Mouse (Mus musculus) CD4-positive, CD25-positive, alpha-beta regulatory T cell (primary cell): ENCODE data around the gene Smad5. TPM values are rescaled to one million over a fixed set of nuclear protein-coding genes. Genes with fewer than 3 reads are reported as not detected.

ENCODE experiments used
- polyA plus RNA-seq: library from polyadenylated mRNA; unstranded; fragments of 100-300 nt; shearing (Covaris generic); gene quantifications from one replicate; pipeline ENCODE4 v1.2.1, GENCODE M21; 2017

Smad5 gene
- polyA plus RNA-seq, result 15.5 TPM

DNA sequence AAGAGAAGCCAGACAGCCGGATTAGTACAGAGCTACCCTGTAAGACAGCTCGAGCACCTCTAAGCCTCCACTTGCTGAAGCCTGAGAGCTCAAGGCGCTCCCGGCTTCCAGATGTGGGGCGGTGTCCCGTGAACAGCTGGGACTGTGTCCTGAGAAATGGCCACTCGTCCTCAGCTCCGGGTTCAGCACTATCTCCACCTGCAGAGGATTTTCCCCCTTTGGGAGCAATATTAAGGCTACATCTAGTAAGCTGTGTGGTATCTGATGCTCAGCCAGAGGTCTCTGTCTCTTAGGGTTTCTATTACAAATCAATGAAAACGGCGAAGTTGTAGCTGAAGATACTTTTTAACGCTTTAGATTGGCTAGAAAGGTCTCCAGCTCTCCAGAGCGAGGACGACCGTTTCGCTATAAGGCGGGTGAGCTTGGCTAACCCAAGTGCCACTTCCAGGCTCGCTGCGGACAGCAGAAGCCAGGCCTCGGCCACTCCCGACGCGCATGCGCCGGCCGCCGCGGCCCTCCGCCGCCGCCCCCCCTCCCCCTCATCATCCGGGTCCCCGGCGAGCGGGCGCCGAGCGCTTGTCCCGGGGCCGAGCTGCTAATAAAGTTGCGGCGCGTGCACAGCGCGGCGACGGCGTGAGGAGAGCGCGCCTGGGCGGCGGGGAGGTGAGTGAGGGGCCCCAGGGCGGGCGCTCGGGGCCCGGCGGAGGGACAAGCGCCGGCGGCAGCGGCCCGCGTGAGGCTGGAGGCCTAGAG is at the start of gene Smad5:
Gene Smad5, plus strand, starts transcription at position 542 of the 753 bp plus-strand sequence.

DNA sequence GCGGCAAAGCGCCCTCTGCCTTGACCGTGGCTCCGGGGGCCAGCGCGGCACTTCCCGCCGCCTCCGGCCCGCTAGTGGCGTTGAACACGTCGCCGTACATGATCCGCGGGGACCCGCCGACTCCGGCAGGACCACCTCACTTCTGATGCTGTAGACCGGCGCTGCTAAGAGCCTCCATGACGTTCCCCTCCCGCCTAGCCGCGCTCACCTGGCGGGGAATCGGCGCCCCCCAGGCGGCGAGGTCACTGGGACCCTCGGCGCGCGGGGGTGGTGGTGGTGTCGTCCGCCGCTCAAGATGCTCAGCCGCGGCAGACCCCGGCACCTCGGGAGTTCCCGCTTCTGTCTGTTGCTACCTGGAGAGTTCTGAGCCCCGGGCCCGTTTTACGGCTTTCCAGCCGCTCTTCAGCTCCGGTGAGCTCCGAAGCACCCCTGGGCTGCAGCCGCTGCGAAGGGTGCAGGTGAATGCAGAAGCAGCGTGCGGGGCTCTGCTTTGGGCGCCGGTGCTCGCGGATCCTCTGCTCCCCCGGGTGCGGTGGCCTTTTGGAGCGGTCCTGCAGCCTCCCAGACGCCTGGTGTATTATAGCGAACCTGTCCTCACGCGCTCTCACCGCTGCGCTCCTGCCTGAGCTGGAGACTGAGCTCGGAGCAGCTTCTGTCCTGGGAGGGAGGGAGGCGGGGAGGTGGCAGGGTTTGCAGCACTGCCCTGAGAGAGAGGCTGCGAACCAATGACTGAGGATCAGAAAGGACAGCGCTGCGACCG is 50.6 kb downstream of the Smad5 start, which contains the start of gene Gm45623:
Gene Gm45623, minus strand, starts transcription at position 636 of the 760 bp plus-strand sequence.

Other genes starting within 250 kb of the Smad5 start
- not detected for gene Il9, start 220.8 kb upstream of the Smad5 start, polyA plus RNA-seq
- 1.3 TPM for gene Fbxl21, start 180.5 kb upstream of the Smad5 start, polyA plus RNA-seq
- not detected for gene Lect2, start 154.5 kb upstream of the Smad5 start, polyA plus RNA-seq
- 0.93 TPM for gene Tgfbi, start 93.5 kb upstream of the Smad5 start, polyA plus RNA-seq
- gene Gm45623, start 50.8 kb downstream of the Smad5 start, polyA plus RNA-seq, result not detected
- gene Trpc7, start 193.0 kb downstream of the Smad5 start, polyA plus RNA-seq, result not detected